Mouse (Mus musculus): ENCODE measurements at regions not wholly inside any gene's neighbourhood (a gene's known extent, or its start where the extent isn't known, plus 50 kb on each side); places are given as distances from the start of the nearest gene placed in this dataset.
A peak's percentile ranks its signal among the peaks of the same experiment; 100 is the strongest.

DNA sequence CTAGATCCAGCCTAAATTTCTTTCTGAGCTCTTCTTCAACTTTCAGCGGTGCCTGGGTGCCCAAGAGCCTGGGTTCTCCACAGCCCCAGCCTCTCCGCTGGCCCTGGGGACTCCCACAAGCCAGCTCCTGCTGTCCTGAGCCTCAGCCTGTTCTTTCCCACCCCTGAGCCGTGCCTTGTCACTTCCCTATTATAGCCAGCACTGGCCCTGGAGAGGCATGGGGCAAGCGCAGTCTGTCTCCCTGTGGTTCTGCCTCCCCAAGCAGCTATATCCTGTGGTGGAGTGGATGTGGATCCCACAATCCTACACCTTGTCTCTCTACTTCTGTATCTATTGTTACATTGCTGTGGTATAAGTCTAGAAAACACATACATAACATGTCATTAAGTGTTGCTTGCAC is 128.6 kb upstream of the Hgf start:
- DNase-seq (ENCODE audit: low spot score), result no peak

DNA sequence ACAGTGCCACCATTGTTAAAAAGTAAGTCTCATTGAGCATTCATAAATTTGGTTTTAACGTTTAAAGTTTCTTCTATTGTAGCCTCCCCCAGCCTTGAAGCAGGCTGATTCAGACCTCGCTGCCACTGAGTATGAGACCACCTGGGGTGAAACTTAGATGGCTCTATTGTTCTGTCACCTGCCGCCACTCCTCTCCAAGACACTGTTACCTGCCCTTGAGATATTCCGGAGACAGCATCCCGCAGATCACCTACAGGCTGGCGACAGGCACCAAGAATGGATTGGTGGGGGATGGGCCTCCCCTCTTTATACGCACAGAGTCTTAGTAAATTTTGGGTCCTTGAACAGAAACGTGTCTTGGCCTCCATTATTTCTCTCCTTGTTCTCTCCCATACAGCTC is 128.0 kb upstream of the Hgf start:
- DNase-seq (ENCODE audit: low spot score), result no peak

DNA sequence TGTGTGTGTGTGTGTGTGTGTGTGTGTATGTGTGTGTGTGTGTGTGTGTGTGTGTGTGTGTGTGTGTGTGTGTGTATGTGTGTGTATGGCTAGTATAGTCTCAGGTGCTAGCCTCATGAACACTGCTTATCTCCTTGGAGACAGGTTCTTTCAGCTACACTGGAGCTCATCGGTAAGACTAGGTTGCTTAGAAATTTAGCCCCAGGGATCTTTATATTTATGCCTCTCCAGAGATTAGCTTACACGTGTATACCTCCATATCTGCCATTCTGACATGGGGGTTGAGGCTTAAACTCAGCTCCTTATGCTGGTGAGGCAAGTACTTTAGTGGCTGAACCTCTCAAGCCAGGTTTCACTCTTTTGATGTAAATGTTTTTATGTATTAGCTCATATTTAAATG is 127.0 kb upstream of the Hgf start:
- DNase-seq (ENCODE audit: low spot score), result no peak

DNA sequence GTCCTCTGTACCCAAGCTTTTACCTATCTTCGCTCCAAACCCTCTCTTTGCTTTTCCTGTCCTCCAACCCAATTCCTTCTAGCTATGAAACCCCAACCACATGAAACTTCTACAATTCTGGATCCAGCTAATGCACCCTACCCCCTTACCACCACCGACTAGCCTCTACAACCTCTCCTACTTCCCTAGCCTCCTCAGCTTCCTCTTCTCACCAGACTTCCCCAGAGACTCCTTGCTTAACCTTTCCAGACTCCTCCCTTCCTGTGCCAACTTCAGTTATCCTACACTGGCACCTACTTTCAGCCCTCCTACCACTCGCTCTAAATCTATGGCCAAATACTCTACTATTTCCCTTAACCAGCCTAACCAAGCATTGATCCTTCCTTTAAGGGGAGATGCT is 118.7 kb upstream of the Hgf start:
- DNase-seq (ENCODE audit: low spot score), result no peak

DNA sequence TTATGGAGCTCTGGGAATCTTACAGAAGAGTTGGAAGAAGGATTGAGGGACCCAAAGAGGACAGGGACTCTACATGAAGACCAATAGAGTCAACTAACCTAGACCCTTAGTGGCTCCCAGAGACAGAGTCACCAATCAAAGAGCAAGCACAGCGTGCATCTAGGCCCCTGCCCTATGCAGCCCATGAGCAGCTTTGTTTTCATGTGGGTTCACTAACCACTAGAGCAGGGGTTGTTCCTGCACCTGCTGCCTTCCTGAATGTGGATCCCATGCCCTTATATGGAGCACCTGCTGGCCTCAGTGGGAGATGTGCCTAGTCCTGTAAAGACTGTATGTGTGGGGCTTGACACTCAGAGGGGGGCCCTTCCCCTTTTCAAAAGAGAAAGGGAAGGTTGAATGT is 108.2 kb upstream of the Hgf start:
- DNase-seq (ENCODE audit: low spot score), result no peak

DNA sequence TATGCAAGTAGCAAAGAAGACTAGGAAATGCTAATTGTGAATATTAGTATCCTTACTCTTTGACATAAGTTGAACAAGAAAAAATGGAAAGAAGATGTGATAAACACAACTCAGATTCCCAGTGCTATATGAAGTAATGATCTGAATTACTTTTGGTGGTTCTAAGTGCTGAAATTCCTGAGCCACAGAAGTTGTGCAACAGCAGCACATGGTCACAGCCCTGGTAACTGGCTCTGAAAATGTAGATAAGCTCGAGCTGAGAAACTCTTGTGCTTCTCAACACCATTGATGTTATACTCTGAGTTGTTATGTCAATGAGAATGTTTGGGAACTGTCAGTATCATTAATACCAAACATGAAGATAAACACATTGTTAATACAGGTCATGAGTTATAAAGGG is 106.3 kb upstream of the Hgf start:
- no peak for DNase-seq (ENCODE audit: low spot score)

DNA sequence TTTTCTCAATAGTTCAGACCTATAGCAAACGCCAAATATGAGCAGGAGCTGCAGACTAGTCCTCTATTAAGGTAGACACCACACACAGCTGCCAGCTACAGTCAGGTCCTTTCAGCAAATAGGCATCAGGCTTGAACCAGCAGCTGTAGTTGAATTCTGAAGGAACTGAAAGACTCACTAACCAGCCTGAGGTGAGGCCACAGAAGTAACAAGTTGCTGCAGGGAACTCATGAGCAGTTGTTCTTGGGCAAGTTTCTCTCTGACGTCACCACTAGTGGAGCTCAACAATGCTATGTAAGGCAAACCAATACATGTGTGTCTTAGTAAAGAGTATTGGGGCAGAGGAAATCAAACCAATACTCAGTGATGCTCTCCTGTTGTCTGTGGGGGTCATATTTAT is 91.5 kb upstream of the Hgf start:
- DNase-seq (ENCODE audit: low spot score), result no peak

DNA sequence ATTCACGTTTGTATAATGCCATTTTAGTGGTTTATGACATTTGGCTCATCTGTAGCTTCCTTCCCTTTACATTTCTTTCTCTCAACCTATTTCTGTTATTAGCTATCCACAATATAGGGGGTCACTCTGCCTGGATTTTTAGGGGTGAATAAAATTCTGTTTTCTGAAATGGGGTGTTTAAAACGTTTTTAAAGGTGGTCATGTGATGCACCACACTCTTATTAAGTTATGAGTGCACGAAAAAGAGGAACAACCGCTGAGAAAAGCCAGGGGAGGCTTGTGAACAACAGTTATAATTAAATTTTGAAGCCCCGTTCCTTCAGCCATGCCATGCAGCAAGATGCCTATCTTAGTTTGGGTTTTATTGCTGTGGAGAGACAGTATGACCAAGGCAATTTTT is 87.0 kb upstream of the Hgf start:
- no peak for DNase-seq (ENCODE audit: low spot score)

DNA sequence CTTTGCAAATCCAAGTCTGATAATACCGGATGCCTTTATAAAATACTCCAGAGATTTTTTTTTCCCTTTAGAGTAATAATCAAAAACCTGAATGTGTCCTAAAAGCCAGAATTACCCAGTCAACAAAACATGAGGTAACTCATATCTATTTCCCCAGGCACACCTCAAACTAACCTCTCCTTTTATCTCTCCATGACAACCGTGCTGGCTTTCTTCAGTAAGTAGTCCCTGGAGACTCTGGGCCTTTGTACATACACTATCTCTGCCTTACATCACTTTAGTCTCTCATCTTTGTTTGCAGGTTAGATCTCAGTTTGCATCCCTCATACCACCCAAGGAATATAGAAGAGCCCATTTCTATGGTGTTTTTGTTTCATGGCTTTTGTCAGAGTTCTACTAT is 84.7 kb upstream of the Hgf start:
- no peak for DNase-seq (ENCODE audit: low spot score)

DNA sequence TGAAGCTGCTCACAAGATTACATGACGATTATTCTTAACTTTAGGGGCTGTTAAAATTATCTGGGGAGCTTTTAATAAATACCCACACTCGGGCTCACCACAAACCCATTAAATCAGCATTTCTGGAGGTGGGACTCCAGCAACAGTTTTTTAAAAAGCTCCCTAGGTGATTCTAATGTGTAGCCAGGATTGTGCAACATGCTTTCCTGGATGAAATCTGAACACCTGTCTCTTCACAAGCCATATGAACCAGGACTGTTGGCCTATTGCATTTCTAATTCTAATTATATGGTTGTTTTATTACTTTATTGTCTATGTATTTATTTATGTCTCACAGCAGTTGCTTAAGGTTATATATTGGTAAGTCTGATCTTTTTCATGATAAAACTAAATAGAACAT is 84.1 kb upstream of the Hgf start:
- DNase-seq (ENCODE audit: low spot score), result no peak

DNA sequence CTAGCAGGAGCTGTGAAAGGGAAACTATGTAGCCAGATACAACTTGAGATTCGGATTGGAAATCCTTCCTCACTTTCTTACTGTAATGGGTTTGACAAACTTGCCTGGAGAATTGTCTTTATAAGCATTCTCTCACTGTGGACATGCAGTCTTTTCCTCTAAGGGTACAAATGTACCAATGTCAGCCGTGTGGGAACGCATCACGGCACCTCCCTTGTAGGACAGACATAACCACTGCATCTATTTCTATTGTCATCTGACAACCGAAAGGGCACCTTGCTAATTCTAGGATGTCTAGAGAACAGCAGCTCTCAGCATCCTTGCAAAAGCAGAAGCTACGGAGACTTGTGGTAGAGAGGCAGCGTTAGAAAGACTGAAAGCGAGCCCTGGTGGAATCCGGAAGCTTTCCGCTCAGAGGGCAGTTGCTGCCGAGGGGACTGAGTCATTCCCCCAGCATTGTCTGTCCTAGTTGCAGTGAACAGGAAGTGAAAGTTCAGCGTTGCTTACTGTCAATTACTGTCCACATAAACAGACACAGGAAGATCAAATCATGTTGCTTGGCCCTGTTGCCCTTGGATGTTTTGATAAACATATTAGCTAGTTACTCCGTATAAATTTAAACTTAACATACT is 83.5 kb upstream of the Hgf start:
- DNase-seq (ENCODE audit: low spot score), result peak; percentile 21

DNA sequence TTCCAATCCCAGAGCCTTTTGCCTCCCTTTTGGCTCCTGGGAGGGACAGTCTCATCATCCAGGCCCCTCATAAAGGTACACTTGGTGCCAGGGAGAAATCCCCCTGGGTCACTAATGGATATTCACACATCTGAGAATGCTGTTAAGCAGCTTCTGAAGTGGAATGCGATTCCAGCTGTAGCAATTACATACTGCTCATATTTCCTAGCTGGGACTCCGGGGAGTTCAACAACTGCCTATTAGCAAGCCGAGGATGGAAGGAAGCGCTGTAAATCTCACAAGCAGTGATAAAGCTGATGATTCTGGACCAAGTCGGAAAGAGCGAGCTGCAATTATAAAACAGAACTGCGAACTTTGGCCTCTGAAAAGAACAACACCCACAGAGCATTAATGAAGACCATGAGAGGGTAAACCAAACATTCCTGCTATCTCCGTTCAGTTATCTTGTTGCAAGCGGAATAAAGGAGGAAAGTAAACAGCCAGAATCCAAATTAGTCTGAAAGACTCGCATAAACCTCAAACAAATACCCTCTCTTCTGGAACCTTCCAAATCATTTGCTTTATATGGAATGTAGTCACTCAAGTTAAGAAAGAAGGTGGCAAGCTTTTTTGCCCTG is 82.8 kb upstream of the Hgf start:
- no peak for DNase-seq (ENCODE audit: low spot score)

DNA sequence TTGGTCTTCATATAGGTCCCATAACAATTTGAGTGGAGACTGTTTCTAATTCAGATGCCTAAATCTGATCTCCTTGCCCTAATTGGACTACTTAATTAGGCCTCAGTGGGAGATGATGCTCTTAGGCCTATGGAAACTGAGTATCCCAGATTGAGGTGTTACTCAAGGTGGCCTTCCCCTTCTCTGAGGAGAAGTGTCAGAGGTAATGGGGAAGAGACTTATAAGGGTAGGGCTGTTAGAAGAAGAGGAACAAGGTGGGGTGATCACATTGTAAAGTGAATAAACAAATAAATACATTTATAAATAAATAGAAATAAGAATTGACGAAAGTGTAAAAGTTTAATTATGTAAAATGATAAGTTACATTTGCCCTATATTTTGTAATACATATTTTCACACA is 65.3 kb upstream of the Hgf start:
- DNase-seq (ENCODE audit: low spot score), result no peak

DNA sequence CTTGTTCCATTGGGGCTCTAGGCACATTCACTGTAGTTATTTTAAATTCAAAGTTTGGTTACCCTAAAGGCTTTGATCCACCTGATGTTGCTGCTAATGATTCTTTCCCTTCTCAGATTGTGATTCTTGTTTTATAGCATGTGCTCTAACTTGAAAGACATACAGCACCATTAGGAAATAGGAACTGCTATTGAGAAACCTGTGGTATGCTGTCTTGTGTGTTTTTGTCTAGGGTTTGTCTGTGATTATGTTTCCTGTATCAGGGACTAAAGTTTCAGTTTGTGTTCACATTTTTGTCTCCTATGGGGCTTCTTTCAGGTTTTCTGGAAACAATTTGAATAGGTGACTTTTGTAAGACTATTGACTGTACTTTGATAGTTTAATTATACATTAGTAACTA is 63.5 kb upstream of the Hgf start:
- DNase-seq (ENCODE audit: low spot score), result no peak

DNA sequence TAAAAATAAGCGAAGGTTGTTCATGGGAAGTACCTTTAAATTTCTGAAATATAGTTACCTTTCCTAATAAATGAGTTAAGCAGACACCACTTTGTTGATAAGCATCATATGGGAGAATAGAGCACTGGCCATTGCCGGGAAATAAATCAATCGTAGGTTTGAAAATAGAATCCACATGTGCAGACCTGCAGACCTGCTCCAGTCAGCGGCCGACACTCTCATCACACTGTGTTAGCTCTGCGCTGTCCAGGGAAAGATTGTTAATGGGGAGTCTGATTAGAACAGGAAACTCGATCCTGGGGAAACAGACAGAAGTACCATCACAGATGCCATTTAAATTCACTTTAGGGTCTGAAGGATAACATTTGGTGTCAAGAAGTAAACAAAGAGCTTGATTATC is 53.4 kb upstream of the Hgf start:
- no peak for DNase-seq (ENCODE audit: low spot score)

Data from layer of hippocampus, adult 9-10 months (tissue).